Mouse (Mus musculus) adrenal gland, adult 18-20 months (tissue): ENCODE data around the gene Arrb1. TPM values are rescaled to one million over a fixed set of nuclear protein-coding genes. Genes with fewer than 3 reads are reported as not detected.
A peak's percentile ranks its signal among the peaks of the same experiment; 100 is the strongest.

Experiments
- DNase-seq, 2 experiments: peaks; one replicate each; pipeline ENCODE4 v3.0.0; 2021 to 2022; ENCODE audit warnings: low spot score in 2 of 2
- microRNA-seq, 2 experiments: library from miRNA; unstranded; fragments of <30 nt; microRNA quantifications; one replicate each; pipeline ENCODE4 v1.2.0; 2021; ENCODE audit warnings: borderline number of aligned reads in 2 of 2
- total RNA-seq, 2 experiments: library from RNA; stranded (reverse); gene quantifications; 1 replicate in 1 of 2; 2 replicates in 1 of 2; pipeline ENCODE4 v1.2.3; 2021

Gene Arrb1
- total RNA-seq, 2 experiments from 2014 or later = 38.3 to 43.6 TPM

GRCm38 (mm10) chr7:99625722-99626375 is 90.6 kb downstream of the Arrb1 start:
- peak; percentile 94 to 95 for DNase-seq

GRCm38 (mm10) chr7:99626376-99627270 is 91.4 kb downstream of the Arrb1 start, which contains the start of gene Tpbgl:
Gene Tpbgl (minus strand): TSS chr7:99627103.
- DNase-seq = peak; percentile 76 to 82

GRCm38 (mm10) chr7:99627366-99627765 is 92.1 kb downstream of the Arrb1 start:
- no peak for DNase-seq

GRCm38 (mm10) chr7:99632286-99632685 is 97.0 kb downstream of the Arrb1 start:
- DNase-seq = no peak

GRCm38 (mm10) chr7:99633966-99634665 is 98.8 kb downstream of the Arrb1 start:
- DNase-seq = peak in 1 of 2 experiments; percentile 30

- DNase-seq = no peak
Measured at GRCm38 (mm10) chr7:99641245-99641644, 106.0 kb downstream of the Arrb1 start.

GRCm38 (mm10) chr7:99642078-99642477 is 106.8 kb downstream of the Arrb1 start:
- no peak for DNase-seq

- DNase-seq = no peak
Measured at GRCm38 (mm10) chr7:99644701-99645100, 109.4 kb downstream of the Arrb1 start.

- peak; percentile 66 to 67 for DNase-seq
Measured at GRCm38 (mm10) chr7:99648623-99649022, 113.4 kb downstream of the Arrb1 start.

GRCm38 (mm10) chr7:99649585-99649984 is 114.3 kb downstream of the Arrb1 start:
- DNase-seq = no peak

- DNase-seq = no peak
Measured at GRCm38 (mm10) chr7:99654244-99654643, 119.0 kb downstream of the Arrb1 start.

Small RNA genes lying within 50 kb of the gene (microRNA-seq; reads per million reads assigned to microRNA genes)
- gene Mir326 = 97.9 to 242 reads per million in 2 experiments

Other genes starting within 250 kb of the Arrb1 start
- gene Serpinh1, start 182.2 kb upstream of the Arrb1 start, total RNA-seq = 100 to 1,000 TPM; 244 to 442 TPM
- gene Gdpd5, start 154.1 kb upstream of the Arrb1 start, total RNA-seq = 1 to 10 TPM; 5.4 to 7.5 TPM
- under 1 TPM; 0.19 to 0.46 TPM for gene Klhl35, start 69.5 kb upstream of the Arrb1 start, total RNA-seq
- gene Rps3, start 51.7 kb upstream of the Arrb1 start, total RNA-seq = 100 to 1,000 TPM; 511 to 548 TPM
- 10 to 100 TPM; 17.5 to 29.5 TPM for gene Tpbgl, start 91.6 kb downstream of the Arrb1 start, total RNA-seq
- 10 to 100 TPM; 21.0 to 25.3 TPM for gene Slco2b1, start 175.9 kb downstream of the Arrb1 start, total RNA-seq
- under 1 TPM in 1 of 2 experiments, not detected in 1; 0.42 TPM for gene Olfr520, start 194.8 kb downstream of the Arrb1 start, total RNA-seq
- not detected for gene Olfr521, start 228.0 kb downstream of the Arrb1 start, total RNA-seq